Mouse (Mus musculus): Measurements from ENCODE around the gene Arhgap28. TPM values are rescaled to one million over a fixed set of nuclear protein-coding genes. Genes with fewer than 3 reads are reported as not detected.

Gene Arhgap28
- polyA plus RNA-seq, 1 experiment from 2014 or later: 39.7 TPM

GRCm38 (mm10) chr17:67930957-67931356 is 73.0 kb downstream of the Arhgap28 start:
- Histone ChIP-seq H3K4me3 (ENCODE audit: low read length) (no peak overlapping the region), H3K9ac (ENCODE audit: low read length) (no peak overlapping the region), H3K4me2 (ENCODE audit: low read depth, low read length) (no peak overlapping the region), H3K36me3 (ENCODE audit: control insufficient read depth, insufficient read depth, low read length) (0 out of 2 replicates have a peak, but pooled peaks cover 2% of the 10 kb centered on the region), H3K4me1 (replicated peaks; ENCODE audit: control insufficient read depth, insufficient read depth, low read length) (no peaks in the 10 kb centered on the region), H3K27me3 (ENCODE audit: control insufficient read depth, insufficient read depth, low read depth, low read length) (no peaks in the 10 kb centered on the region), H3K27ac (ENCODE audit: low read length) (no peak overlapping the region), H3K9me3 (ENCODE audit: control insufficient read depth, low read length) (no peaks in the 10 kb centered on the region)
- ATAC-seq (ENCODE audit: low read depth): no peak
- WGBS: 81% methylated on average over 3 of the region's 3 CpGs

GRCm38 (mm10) chr17:67930467-67930866 is 73.5 kb downstream of the Arhgap28 start:
- no peak for ATAC-seq (ENCODE audit: low read depth)
- Histone ChIP-seq H3K9me3 (ENCODE audit: control insufficient read depth, low read length) (no peaks in the 10 kb centered on the region), H3K36me3 (ENCODE audit: control insufficient read depth, insufficient read depth, low read length) (0 out of 2 replicates have a peak, but pooled peaks cover 2% of the 10 kb centered on the region), H3K4me3 (ENCODE audit: low read length) (no peak overlapping the region), H3K27me3 (ENCODE audit: control insufficient read depth, insufficient read depth, low read depth, low read length) (no peaks in the 10 kb centered on the region), H3K9ac (ENCODE audit: low read length) (no peak overlapping the region), H3K27ac (ENCODE audit: low read length) (no peak overlapping the region), H3K4me1 (replicated peaks; ENCODE audit: control insufficient read depth, insufficient read depth, low read length) (no peaks in the 10 kb centered on the region), H3K4me2 (ENCODE audit: low read depth, low read length) (no peak overlapping the region)
- 73% methylated on average over 3 of the region's 3 CpGs for WGBS

GRCm38 (mm10) chr17:67928280-67928679 is 75.6 kb downstream of the Arhgap28 start:
- Histone ChIP-seq H3K27ac (ENCODE audit: low read length) (no peak overlapping the region), H3K4me2 (ENCODE audit: low read depth, low read length) (no peak overlapping the region), H3K9ac (ENCODE audit: low read length) (no peak overlapping the region), H3K27me3 (ENCODE audit: control insufficient read depth, insufficient read depth, low read depth, low read length) (no peaks in the 10 kb centered on the region), H3K9me3 (ENCODE audit: control insufficient read depth, low read length) (no peaks in the 10 kb centered on the region), H3K36me3 (ENCODE audit: control insufficient read depth, insufficient read depth, low read length) (0 out of 2 replicates have a peak, but pooled peaks cover under 1% of the 10 kb centered on the region), H3K4me1 (replicated peaks; ENCODE audit: control insufficient read depth, insufficient read depth, low read length) (no peaks in the 10 kb centered on the region), H3K4me3 (ENCODE audit: low read length) (no peak overlapping the region)
- WGBS: 76% methylated on average over 6 of the region's 6 CpGs
- no peak; the same call in 1 of the 2 replicates for ATAC-seq (ENCODE audit: low read depth)

- H3K27ac ChIP-seq (ENCODE audit: low read length): no peak overlapping the region
- no peaks in the 10 kb centered on the region for H3K36me3 ChIP-seq (ENCODE audit: control insufficient read depth, insufficient read depth, low read length)
- 78% methylated on average over 8 of the region's 8 CpGs for WGBS
- no peak overlapping the region for H3K9ac ChIP-seq (ENCODE audit: low read length)
- H3K4me3 ChIP-seq (ENCODE audit: low read length): no peak overlapping the region
- no peaks in the 10 kb centered on the region for H3K4me1 ChIP-seq (replicated peaks; ENCODE audit: control insufficient read depth, insufficient read depth, low read length)
- no peak overlapping the region for H3K4me2 ChIP-seq (ENCODE audit: low read depth, low read length)
- H3K9me3 ChIP-seq (ENCODE audit: control insufficient read depth, low read length): no peaks in the 10 kb centered on the region
- ATAC-seq (ENCODE audit: low read depth): no peak; the same call in 1 of the 2 replicates
- no peaks in the 10 kb centered on the region for H3K27me3 ChIP-seq (ENCODE audit: control insufficient read depth, insufficient read depth, low read depth, low read length)
These were observed 76.1 kb downstream of the Arhgap28 start for GRCm38 (mm10) chr17:67927864-67928263.

- no peak overlapping the region for H3K27ac ChIP-seq (ENCODE audit: low read length)
- H3K36me3 ChIP-seq (ENCODE audit: control insufficient read depth, insufficient read depth, low read length): 0 out of 2 replicates have a peak, but pooled peaks cover 2% of the 10 kb centered on the region
- H3K4me2 ChIP-seq (ENCODE audit: low read depth, low read length): no peak overlapping the region
- ATAC-seq (ENCODE audit: low read depth): peak; percentile 41; the same call in 1 of the 2 replicates
- 68% methylated on average over 7 of the region's 7 CpGs for WGBS
- H3K4me3 ChIP-seq (ENCODE audit: low read length): no peak overlapping the region
- no peak overlapping the region for H3K9ac ChIP-seq (ENCODE audit: low read length)
- H3K4me1 ChIP-seq (replicated peaks; ENCODE audit: control insufficient read depth, insufficient read depth, low read length): no peaks in the 10 kb centered on the region; the same call in 1 of the 2 replicates
- H3K27me3 ChIP-seq (ENCODE audit: control insufficient read depth, insufficient read depth, low read depth, low read length): no peaks in the 10 kb centered on the region
- no peaks in the 10 kb centered on the region; the same call in 1 of the 2 replicates for H3K9me3 ChIP-seq (ENCODE audit: control insufficient read depth, low read length)
These were observed 84.0 kb downstream of the Arhgap28 start for GRCm38 (mm10) chr17:67919959-67920358.

GRCm38 (mm10) chr17:67918201-67918600 is 85.7 kb downstream of the Arhgap28 start:
- 0 out of 2 replicates have a peak, but pooled peaks cover 2% of the 10 kb centered on the region for H3K36me3 ChIP-seq (ENCODE audit: control insufficient read depth, insufficient read depth, low read length)
- no peak overlapping the region for H3K9ac ChIP-seq (ENCODE audit: low read length)
- H3K4me3 ChIP-seq (ENCODE audit: low read length): no peak overlapping the region
- no peaks in the 10 kb centered on the region; the same call in 1 of the 2 replicates for H3K4me1 ChIP-seq (replicated peaks; ENCODE audit: control insufficient read depth, insufficient read depth, low read length)
- WGBS: 83% methylated on average over 7 of the region's 7 CpGs
- no peaks in the 10 kb centered on the region; the same call in 1 of the 2 replicates for H3K9me3 ChIP-seq (ENCODE audit: control insufficient read depth, low read length)
- no peaks in the 10 kb centered on the region for H3K27me3 ChIP-seq (ENCODE audit: control insufficient read depth, insufficient read depth, low read depth, low read length)
- H3K27ac ChIP-seq (ENCODE audit: low read length): no peak overlapping the region
- H3K4me2 ChIP-seq (ENCODE audit: low read depth, low read length): no peak overlapping the region
- no peak for ATAC-seq (ENCODE audit: low read depth)

GRCm38 (mm10) chr17:67916901-67917300 is 87.0 kb downstream of the Arhgap28 start:
- WGBS: 75% methylated on average over 2 of the region's 2 CpGs
- Histone ChIP-seq H3K4me1 (replicated peaks; ENCODE audit: control insufficient read depth, insufficient read depth, low read length) (no peaks in the 10 kb centered on the region), H3K9ac (ENCODE audit: low read length) (no peak overlapping the region), H3K27me3 (ENCODE audit: control insufficient read depth, insufficient read depth, low read depth, low read length) (no peaks in the 10 kb centered on the region), H3K4me2 (ENCODE audit: low read depth, low read length) (no peak overlapping the region), H3K4me3 (ENCODE audit: low read length) (no peak overlapping the region), H3K9me3 (ENCODE audit: control insufficient read depth, low read length) (no peaks in the 10 kb centered on the region; the same call in 1 of the 2 replicates), H3K36me3 (ENCODE audit: control insufficient read depth, insufficient read depth, low read length) (0 out of 2 replicates have a peak, but pooled peaks cover 2% of the 10 kb centered on the region), H3K27ac (ENCODE audit: low read length) (no peak overlapping the region)
- ATAC-seq (ENCODE audit: low read depth): no peak

GRCm38 (mm10) chr17:67912640-67913039 is 91.3 kb downstream of the Arhgap28 start:
- no peaks in the 10 kb centered on the region for H3K27me3 ChIP-seq (ENCODE audit: control insufficient read depth, insufficient read depth, low read depth, low read length)
- no peak overlapping the region for H3K27ac ChIP-seq (ENCODE audit: low read length)
- H3K36me3 ChIP-seq (ENCODE audit: control insufficient read depth, insufficient read depth, low read length): 0 out of 2 replicates have a peak, but pooled peaks cover 2% of the 10 kb centered on the region
- H3K9me3 ChIP-seq (ENCODE audit: control insufficient read depth, low read length): no peaks in the 10 kb centered on the region; the same call in 1 of the 2 replicates
- no peak overlapping the region for H3K4me2 ChIP-seq (ENCODE audit: low read depth, low read length)
- H3K9ac ChIP-seq (ENCODE audit: low read length): no peak overlapping the region
- ATAC-seq (ENCODE audit: low read depth): peak; percentile 65
- no peaks in the 10 kb centered on the region for H3K4me1 ChIP-seq (replicated peaks; ENCODE audit: control insufficient read depth, insufficient read depth, low read length)
- 48% methylated on average over 12 of the region's 12 CpGs for WGBS
- H3K4me3 ChIP-seq (ENCODE audit: low read length): no peak overlapping the region

- H3K9ac ChIP-seq (ENCODE audit: low read length): no peak overlapping the region
- H3K4me3 ChIP-seq (ENCODE audit: low read length): no peak overlapping the region
- ATAC-seq (ENCODE audit: low read depth): no peak
- 0 out of 2 replicates have a peak, but pooled peaks cover 2% of the 10 kb centered on the region for H3K4me1 ChIP-seq (replicated peaks; ENCODE audit: control insufficient read depth, insufficient read depth, low read length)
- H3K9me3 ChIP-seq (ENCODE audit: control insufficient read depth, low read length): no peaks in the 10 kb centered on the region; the same call in 1 of the 2 replicates
- no peaks in the 10 kb centered on the region for H3K27me3 ChIP-seq (ENCODE audit: control insufficient read depth, insufficient read depth, low read depth, low read length)
- no peak overlapping the region; the same call in 1 of the 2 replicates for H3K27ac ChIP-seq (ENCODE audit: low read length)
- 75% methylated on average over 11 of the region's 11 CpGs for WGBS
- H3K4me2 ChIP-seq (ENCODE audit: low read depth, low read length): no peak overlapping the region
- H3K36me3 ChIP-seq (ENCODE audit: control insufficient read depth, insufficient read depth, low read length): 0 out of 2 replicates have a peak, but pooled peaks cover 2% of the 10 kb centered on the region
These were observed 91.9 kb downstream of the Arhgap28 start for GRCm38 (mm10) chr17:67912051-67912450.

Measured in lung, embryonic 16.5 days (tissue).